Mouse (Mus musculus) CD8-positive naive resting alpha-beta T cell, adult 57 days (primary cell): ENCODE data around the gene Gata5. TPM values are rescaled to one million over a fixed set of nuclear protein-coding genes. Genes with fewer than 3 reads are reported as not detected.

Experiments
- total RNA-seq: library from RNA; stranded (reverse); gene quantifications from one replicate; pipeline ENCODE4 v1.2.4, GENCODE M21; 2023

Gene Gata5
- total RNA-seq = not detected

DNA sequence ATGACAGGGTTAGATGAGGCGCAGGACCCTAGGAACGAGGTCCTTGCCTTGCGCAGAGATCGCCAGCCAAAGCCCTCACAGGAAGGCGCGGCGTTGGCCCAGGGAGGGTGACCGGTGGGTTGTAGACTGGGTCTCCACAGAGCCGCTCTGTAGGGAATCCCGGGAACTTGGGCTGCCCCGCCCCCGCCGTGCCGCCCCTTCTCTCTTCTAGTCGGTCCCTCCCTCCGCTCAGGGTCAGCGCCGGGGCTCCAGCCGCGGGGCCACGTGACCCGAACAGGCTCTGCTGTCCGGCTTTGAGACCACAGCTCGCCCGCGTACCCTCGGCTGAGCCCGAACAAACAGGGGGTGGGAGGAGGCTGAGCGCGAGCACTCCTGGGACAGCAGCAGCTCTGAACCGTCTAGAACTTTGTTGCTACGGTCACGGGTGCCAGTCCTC is at the start of gene Gata5:
Gene Gata5, minus strand, starts transcription at position 149 of the 436 bp plus-strand sequence.

DNA sequence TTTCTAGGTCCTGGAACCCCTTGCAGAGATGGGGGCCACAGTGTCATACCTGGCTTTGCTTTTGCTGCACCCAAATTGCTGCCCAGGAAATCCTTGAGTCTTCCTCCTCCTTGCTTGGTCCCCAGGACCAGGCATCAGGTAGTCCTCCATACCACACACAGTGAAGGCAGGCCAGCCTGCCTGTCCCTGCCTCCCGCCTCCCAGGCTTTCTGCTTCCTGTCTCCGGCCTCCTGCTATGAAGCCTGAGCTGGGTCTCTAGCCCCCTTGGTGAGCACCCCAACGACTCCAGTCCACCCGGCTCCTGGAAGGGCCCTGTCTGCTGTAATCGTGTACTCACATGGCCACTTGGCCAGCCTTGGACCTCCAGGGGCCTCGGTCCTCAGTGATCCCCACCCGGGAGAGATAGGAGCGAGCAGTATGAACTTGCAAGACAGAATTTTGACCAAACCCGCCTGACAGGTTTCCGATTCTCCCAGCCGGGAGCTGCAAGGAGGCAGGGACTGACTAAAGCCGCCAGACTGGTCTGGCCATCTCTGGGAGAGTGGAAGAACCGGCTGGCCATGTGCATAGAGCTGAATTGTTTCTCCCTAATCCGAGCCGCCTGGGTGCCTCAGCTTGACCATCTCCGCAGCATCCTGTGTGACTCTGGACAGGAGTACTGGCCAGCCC is 44.9 kb downstream of the Gata5 start, which contains the start of gene Rbbp8nl:
Gene Rbbp8nl, minus strand, starts transcription at position 440 of the 669 bp plus-strand sequence.

Other genes with a start within 250 kb of the Gata5 start
- gene Hrh3, start 230.2 kb downstream of the Gata5 start, total RNA-seq = not detected
- 32.3 TPM for gene Osbpl2, start 215.4 kb downstream of the Gata5 start, total RNA-seq
- gene Adrm1, start 163.2 kb downstream of the Gata5 start, total RNA-seq = 98.2 TPM
- 0.03 TPM for gene Lama5, start 108.8 kb downstream of the Gata5 start, total RNA-seq
- 2,859 TPM for gene Rps21, start 77.3 kb downstream of the Gata5 start, total RNA-seq
- gene Cables2, start 61.2 kb downstream of the Gata5 start, total RNA-seq = 39.2 TPM
- not detected for gene Rbbp8nl, start 44.8 kb downstream of the Gata5 start, total RNA-seq
- 3.3 TPM for gene Slco4a1, start 121.5 kb upstream of the Gata5 start, total RNA-seq
- gene Ntsr1, start 165.3 kb upstream of the Gata5 start, total RNA-seq = not detected
- 44.8 TPM for gene Mrgbp, start 246.6 kb upstream of the Gata5 start, total RNA-seq